Mouse (Mus musculus) spleen, adult 18-20 months (tissue): Measurements from ENCODE around the gene Adgrl3.

ENCODE experiments used
- DNase-seq, 2 experiments: peaks; one replicate each; pipeline ENCODE4 v3.0.0; 2022; ENCODE audit warnings: mixed read lengths in 2 of 2

The Adgrl3 gene

GRCm38 (mm10) chr5:81077031-81077430 is 57.1 kb downstream of the Adgrl3 start:
- no peak for DNase-seq

DNA sequence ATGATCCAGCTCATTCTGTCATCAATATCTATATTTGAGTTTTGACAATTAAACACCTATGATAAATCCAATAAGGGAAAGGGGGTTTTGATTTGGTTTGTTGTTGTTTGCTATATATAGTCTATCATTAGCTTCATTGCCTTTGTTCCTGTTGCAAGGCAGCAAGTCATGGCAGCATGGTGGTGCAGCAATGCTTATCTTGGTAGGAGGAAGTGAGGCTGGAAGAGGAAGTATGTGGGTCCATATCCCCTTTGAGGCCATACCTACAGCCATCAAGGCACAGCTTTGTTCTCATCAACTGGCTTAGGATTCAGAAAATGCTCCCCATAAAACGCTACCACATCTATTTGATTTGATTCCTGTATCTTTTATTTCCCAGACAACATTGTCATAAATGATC is 58.1 kb downstream of the Adgrl3 start:
- DNase-seq = no peak

- no peak for DNase-seq
Observed at GRCm38 (mm10) chr5:81083698-81084360, 63.9 kb downstream of the Adgrl3 start.

GRCm38 (mm10) chr5:81085152-81085551 is 65.2 kb downstream of the Adgrl3 start:
- DNase-seq = no peak

GRCm38 (mm10) chr5:81088667-81089066 is 68.7 kb downstream of the Adgrl3 start:
- no peak for DNase-seq

- no peak for DNase-seq
Observed at GRCm38 (mm10) chr5:81094618-81095017, 74.7 kb downstream of the Adgrl3 start.

- DNase-seq = no peak
Observed at GRCm38 (mm10) chr5:81097131-81097530, 77.2 kb downstream of the Adgrl3 start.

DNA sequence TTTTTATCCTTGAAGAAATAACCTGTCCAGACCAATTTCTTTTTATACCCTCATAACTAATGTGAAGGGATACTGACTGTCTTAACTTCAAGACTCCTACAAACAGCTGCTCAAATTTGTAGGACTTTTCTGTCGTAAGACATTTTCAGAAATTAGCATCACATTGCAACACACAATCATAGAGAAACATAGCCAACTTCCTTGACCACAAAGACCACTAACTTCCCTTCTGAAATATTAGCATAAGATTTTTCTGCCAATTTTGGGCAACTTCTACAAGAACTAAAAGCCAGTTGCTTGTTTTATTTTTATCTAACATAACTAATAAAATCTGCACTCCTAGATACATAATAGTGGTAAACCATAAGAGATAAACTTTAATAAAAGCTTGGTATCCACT is 87.5 kb downstream of the Adgrl3 start:
- DNase-seq = no peak

DNA sequence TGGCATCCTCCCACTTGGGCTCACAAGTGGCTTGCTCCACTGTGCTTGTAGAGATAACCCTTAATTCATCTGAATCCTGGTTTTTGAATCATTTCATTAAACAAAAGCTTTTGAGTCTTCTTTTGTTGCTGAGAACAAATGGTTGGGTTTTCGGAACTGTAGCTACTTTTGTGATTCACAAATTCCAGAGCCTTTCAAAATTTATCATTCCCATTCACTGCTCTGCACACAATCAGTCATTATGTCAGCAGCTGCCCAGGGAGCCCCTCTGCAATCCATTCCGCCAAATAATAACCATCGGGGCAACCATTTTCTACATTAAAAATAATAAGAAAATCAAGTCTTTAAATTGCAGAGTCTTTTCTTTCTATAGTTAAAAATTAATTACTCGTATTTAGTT is 104.5 kb downstream of the Adgrl3 start:
- DNase-seq = no peak

DNA sequence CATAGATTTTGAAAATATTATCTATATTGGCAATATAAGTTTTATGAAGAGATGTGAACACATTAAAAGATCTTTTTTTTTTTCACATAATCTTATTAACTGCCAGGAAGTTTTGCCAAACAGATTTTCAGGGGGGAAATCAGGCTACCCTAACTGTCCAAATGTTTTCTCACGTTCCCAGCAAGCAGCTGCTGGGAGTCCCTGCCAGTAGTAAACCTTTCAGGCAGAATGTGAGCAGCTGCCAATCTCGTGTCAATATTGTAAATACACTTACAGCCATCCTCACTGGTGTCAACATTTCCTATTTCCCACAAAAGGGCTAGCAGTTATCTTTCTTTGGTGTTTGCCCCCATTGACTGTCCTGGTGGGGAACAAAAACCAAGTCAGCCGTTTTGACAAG is 107.7 kb downstream of the Adgrl3 start:
- no peak for DNase-seq

GRCm38 (mm10) chr5:81136394-81136793 is 116.5 kb downstream of the Adgrl3 start:
- DNase-seq = no peak

GRCm38 (mm10) chr5:81155791-81156190 is 135.9 kb downstream of the Adgrl3 start:
- no peak for DNase-seq

GRCm38 (mm10) chr5:81156281-81156680 is 136.3 kb downstream of the Adgrl3 start:
- DNase-seq = no peak

DNA sequence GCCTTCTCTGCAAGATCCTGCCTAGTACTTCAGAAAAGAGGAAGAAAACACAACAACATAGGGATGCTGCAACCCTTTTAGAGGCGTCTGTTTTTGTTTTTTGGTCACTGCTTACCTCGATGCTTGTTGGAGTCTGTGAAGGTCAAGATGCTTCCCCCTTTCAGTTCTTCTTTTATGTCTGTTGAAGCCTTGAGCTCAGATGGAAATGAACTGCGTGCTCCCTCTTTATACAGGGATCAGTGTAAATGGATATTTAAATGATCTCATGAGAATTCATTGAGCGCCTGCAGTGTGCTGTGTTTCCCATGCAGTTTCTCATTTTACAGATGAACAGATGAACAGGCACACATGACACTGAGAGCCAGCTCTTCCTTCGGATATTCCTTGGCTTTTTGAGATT is 136.9 kb downstream of the Adgrl3 start:
- no peak for DNase-seq

GRCm38 (mm10) chr5:81159013-81159412 is 139.1 kb downstream of the Adgrl3 start:
- DNase-seq = no peak

GRCm38 (mm10) chr5:81160431-81160830 is 140.5 kb downstream of the Adgrl3 start:
- no peak for DNase-seq

- DNase-seq = no peak
Observed at GRCm38 (mm10) chr5:81188871-81189485, 169.0 kb downstream of the Adgrl3 start.

- DNase-seq = no peak
Observed at GRCm38 (mm10) chr5:81200354-81200753, 180.4 kb downstream of the Adgrl3 start.

GRCm38 (mm10) chr5:81201885-81202284 is 181.9 kb downstream of the Adgrl3 start:
- no peak for DNase-seq

DNA sequence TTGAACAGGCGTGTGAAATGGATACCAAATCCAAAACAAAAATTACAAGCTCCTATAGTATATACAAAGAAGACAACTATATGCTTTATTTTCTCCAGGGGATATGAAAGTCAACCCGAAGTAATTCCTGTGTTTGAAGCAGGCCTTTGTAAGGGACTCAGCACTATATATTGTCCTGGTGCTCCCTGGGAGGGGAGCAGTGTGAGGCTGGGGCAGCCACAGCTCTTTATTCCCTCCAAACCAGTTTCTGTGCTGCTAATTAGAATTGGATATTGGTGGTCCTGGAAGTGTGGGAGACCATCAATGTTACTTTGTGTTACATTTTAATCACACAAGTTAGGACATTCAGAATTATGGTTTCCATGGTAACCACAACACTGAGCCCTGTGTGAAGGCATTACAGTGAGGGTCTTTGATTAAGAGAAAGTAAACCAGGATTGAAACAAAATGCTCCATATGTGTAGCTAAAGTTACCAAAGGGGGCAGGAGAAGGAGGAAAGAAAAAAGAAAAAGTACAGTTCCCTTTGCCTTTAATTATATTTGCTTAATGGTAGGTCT is 198.6 kb downstream of the Adgrl3 start:
- no peak for DNase-seq

- no peak for DNase-seq
Observed at GRCm38 (mm10) chr5:81224465-81224864, 204.5 kb downstream of the Adgrl3 start.

GRCm38 (mm10) chr5:81225486-81225885 is 205.5 kb downstream of the Adgrl3 start:
- DNase-seq = no peak

GRCm38 (mm10) chr5:81227256-81227655 is 207.3 kb downstream of the Adgrl3 start:
- no peak for DNase-seq

- DNase-seq = no peak
Observed at GRCm38 (mm10) chr5:81248724-81249123, 228.8 kb downstream of the Adgrl3 start.

- no peak for DNase-seq
Observed at GRCm38 (mm10) chr5:81256091-81256490, 236.2 kb downstream of the Adgrl3 start.
